Mouse (Mus musculus) monocyte, adult 5-6 weeks (primary cell): ENCODE measurements at regions not wholly inside any gene's neighbourhood (a gene's known extent, or its start where the extent isn't known, plus 50 kb on each side); places are given as distances from the start of the nearest gene placed in this dataset.

Source experiments
- ATAC-seq: fragments of 153-309, 156-312 bp; replicated peaks from 2 replicates; pipeline ENCODE4 v1.8.0; 2017; ENCODE audit warnings: mild to moderate bottlenecking; ENCODE audit not compliant: low TSS enrichment, insufficient number of reproducible peaks, severe bottlenecking, poor library complexity, low FRiP score

DNA sequence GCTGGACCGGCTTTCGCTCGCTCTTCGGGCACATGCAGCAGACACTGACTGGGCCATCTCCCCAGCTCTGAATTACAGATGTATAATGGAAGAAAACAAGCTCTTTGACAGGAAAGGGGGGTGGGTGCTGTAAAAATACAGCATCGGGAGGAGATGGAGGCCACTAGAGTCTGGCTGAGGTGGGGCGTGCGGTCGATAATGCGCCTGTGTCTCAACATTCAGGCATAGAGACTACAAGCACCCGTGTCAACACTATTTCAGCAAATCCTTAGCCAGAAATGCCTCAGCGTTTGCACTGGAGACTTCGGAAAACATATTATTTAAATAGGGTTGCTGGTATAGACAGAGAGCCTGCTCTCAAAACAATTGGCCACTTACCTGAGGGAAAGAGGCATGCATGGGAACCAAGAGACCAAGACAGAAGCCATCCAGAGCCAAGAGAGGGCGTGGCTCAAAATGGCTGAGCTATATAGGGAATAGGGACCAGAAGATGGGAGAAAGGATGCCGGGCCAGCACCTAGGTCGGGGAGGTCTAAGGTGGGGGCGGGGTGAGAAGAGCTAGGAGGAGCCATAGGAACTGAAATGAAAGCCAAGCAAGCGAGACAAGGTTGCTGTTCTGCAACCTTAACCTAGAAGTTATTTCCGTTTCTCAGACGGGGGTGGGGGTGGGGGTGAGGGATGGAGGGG is 96.7 kb upstream of the Fam174b start:
- no peak for ATAC-seq

DNA sequence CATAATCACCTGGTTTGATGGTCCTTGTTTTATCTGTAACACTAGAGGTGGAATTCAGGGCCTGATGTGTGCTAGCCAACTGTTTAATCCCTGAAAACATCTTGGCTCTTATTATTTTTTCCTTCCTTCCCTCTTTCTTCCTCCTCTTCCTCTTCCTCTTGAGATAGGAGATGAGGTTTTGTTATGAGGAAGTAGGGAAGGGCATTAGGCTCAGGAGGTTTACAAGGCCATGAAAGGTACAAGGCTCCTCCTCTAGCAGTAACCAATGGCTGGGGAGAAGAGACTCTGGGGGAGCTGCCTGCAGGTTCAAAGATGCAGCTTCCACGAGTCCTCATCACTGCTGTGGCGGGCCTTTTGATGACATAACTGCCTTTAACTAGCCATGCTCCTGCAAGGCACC is 98.6 kb upstream of the Chd2 start:
- no peak for ATAC-seq

DNA sequence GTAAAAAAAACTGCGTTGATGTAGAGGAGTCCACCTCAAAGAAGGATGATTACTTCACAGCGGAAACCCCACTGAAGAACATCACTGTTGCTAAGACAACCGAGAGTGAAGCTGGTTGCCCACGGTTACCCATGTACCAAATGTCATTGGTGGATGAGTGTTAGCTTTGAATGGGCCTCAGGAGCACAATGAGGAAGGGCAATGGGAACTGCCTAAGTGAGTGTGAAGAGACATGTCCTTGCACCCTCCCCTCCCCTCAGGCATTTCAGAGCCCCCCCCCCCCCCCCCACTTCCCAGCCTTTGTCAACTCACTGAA is 96.1 kb upstream of the Chd2 start:
- no peak for ATAC-seq

DNA sequence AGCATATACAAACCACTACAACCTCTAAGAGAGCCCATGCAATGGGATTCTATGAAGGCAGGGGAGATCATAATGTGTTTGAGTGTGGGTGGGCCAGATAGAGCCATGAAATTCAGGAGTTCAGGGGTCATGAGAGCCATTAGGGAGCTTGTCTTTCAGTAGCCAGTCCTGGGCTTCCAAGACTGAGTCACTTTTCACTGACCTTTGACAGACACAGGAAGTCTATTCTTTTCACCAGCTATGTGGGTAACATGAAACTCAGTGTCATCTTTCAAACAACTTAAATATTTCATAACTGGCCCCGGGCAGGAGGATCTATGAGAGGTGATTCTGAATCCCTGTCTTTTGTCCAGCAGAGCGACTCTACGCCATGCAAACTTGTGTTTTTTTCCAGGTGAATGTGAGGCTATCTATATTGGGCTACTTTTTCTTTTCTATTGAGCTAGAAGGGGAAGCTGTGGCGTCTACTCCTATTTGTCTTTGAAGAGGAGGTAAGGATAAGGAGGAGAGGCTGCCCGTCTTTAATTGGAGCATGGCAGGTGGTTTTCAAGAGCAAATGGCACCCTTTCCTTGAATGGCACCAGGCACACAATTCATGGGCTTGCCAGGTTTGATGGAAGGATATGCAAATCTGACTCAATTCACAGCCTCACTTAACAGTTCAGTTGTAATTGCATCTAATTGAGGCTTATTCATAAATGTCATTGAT is 95.6 kb upstream of the Chd2 start:
- ATAC-seq: no peak

DNA sequence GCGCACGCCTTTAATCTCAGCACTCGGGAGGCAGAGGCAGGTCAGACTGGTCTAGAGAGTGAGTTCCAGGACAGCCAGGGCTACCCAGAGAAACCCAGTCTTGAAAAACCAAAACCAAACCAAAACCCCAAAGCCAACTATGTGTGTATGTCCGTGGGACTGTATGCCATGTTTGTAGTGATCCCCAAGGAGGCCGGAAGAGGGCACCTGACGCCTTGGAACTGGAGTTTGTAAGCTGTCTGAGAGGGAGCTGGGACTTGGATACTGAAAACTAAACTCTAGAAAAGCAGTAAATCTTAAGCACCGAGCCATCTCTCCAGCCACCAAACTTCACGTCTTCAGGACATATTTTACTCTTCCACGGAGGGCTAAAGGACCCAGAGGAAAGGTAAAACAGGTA is 93.8 kb upstream of the Chd2 start:
- ATAC-seq: no peak

DNA sequence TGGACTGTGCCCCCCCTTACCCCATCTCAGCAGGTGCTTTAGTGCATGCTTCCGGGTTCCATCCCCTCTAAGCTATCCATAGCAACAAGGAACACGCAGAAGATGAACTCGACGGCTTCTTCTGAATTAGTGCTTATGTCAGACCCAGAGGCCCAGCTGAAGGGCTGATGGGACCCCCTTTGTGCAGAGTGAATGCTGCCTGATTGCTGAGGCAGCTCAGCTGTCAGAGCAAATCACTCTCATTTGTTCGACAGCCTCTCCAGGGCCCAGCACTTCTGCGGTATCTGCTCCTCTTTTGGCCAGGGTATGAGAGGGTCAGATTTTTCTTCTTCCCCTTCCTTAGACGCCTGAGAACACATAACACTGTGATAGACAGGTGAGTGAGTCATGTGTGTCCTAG is 89.2 kb upstream of the Chd2 start:
- no peak for ATAC-seq

DNA sequence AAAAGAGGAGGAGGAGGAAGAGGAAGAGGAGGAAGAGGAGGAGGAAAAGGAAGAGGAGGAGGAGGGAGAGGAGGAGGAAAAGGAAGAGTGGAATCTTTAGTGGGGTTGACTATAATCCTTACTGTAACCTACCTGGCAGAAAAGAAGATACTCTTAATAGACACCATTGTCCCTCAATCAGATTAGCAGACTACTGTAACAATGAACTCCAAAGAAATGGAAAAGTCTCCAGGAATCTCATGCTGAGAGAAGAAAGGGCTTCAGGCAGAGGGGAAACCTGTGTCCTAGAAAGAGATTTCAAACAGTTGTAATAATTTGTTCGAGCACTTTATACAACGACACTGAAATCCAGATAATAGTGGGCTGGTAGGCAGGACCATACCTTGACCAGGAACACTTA is 87.6 kb upstream of the Chd2 start:
- ATAC-seq: no peak

DNA sequence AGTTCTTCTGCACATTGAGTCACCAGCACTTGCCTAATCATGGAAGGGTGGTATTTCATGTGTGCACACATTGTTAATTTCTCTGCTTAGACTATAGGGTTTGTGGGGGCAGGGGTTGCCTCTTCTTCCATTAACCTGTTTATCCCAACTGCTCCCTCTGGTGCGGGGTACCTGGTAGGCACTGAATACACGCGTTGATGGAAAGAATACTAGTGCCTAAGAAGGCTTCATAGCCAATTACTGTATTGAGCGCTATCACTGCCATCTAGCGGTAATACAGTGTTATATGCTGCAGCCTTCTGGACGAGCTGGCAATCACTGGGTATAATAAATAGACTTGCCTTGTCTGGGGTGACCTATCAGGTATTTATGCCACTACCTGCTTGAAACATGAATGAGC is 86.4 kb upstream of the Chd2 start:
- ATAC-seq: peak; percentile 94

DNA sequence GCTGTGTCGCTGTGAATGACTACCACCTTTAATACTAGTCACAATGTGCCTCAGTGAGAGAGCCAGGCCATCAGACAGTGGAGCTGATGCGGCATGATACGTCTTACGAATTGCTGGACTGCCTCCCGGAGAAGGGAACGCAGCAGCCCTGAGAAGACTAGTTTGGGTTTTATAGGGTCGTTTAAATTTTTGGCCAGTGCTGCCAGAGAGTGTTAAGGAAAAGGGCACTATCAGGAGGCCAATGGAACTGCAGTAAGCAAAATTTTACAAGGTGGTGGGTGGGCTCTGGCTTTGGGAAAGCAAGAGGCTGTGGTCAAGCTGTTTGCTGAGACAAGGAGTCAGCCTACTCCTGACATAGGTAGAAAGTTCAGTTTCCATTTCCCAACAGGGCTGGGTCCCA is 84.7 kb upstream of the Chd2 start:
- ATAC-seq: no peak

DNA sequence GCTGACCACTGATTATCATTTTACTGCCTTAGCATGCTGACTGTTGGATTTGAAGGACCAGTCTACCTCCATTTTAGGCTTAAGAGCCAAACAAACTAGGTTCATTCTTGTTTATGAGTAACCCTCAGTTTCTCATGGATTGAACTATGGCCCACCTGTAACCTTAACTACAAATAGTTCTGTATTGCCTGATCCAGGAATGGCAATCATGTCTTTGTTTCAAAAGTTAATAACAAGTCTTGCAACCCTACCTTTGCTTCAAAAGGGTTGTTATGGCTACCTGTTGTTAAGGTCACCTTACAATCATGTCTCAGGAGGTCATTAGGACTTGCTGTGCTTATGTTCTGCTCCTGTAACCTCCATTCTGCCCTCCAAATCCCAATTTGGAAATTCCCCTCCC is 84.0 kb upstream of the Chd2 start:
- ATAC-seq: no peak

DNA sequence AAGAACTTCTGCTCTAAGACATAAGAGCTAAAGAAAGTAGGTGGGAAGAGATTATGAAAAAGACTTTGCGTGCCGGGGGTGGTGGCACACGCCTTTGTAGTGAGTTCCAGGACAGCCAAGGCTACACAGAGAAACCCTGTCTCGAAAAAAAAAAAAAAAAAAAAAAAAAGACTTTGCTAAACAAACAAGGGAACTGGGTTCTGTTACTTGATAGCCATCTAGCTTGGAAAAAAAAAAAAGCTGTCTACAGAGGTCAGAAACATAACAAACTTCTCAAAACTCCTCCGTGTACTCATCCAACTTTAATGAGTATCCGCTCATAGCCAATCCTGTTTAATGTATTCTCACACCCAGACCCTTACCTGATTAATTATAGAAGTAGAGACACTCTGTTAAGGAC is 83.4 kb upstream of the Chd2 start:
- ATAC-seq: no peak

DNA sequence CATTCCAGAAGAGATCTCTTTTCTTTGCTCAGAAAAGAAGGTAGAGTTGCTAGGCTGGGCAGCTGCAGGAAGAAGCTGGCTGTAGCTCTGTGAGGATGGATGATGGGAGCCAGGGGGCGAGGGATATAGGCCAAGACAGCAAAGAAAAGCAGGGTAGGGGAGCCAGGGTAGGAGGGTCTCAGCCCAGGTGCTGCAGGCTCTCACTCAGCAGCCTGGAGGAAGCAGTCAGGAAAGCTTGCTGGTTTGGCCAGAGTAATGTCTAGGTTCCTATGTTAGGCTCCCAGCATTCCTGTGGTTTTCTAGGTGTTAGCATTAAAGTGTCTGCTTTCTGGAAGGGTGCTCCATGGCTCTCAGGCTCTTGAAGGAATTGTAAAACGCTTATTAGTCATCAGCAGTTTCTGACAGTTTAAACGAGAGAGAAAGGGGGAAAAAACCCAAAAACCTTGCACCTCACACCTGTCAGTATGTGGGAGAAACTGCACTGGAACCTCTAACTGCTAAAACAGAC is 82.5 kb upstream of the Chd2 start:
- no peak for ATAC-seq

DNA sequence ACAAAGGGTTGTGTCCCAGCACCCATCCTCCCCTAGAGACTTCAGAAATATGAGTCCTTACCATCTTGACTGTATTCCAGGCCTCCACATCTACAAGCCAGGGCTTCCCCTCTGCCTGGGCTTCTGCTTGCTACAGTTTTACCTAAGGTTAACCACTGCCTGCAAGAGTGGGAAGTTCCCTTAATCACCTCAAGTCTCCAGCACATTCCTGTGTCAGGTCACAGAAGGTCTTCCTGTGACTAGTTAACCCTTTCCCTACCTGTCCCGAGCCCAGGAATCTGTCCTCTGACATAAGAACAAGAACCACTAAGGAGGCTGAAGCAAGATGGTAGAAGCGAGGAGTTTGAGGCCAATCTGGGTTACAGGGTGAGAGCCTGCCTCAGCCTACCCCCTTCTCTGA is 80.8 kb upstream of the Chd2 start:
- no peak for ATAC-seq

DNA sequence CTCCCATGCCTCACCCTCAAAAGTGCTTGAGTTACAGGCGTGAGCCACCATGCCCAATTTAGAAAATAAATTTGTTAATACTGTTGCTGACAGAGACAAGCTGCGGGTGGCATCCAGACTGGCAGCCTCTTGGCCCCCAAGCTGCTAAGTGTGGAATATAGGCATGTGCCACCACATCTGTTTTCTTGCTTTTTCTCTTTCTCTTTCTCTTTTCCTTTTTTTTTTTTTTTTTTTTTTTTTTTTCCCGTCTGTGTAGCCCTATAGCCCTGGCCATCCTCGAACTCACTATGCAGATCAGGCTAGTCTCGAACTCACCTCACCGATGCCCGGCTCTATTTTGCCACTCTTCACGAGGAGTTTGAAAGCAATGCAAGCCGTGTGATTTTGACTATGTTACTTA is 78.7 kb upstream of the Chd2 start:
- ATAC-seq: no peak

DNA sequence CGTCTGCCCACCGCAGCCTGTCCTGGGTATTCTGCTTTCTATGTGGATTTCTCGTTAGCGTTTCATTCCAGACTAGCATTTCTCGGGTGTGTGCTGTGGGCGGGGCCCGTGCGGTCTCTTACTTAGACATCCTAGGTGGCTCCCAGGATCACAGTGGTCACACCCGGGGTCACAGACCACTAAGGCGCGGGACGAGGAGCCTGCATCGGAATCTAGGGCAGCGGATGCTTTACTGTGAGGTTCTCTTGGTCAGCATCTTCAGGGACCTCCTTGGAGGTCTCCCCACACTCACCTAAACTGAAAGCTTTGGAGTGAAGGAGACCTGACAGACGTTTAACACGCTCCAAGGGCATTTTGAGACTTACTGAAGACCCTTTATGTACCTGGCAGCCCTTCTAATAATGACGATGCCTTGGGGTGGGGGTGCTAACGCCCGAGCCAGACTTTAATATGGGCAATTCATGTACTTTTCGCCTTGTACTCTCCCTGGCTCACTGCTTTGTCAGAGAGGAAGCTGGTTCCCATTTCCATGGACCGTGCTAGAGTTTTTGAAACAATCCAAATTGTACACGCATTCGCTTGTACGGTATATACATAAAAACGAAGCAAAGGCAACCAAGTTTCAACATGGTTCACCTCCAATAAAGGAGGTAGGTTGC is 77.3 kb upstream of the Chd2 start:
- peak; percentile 14 for ATAC-seq

DNA sequence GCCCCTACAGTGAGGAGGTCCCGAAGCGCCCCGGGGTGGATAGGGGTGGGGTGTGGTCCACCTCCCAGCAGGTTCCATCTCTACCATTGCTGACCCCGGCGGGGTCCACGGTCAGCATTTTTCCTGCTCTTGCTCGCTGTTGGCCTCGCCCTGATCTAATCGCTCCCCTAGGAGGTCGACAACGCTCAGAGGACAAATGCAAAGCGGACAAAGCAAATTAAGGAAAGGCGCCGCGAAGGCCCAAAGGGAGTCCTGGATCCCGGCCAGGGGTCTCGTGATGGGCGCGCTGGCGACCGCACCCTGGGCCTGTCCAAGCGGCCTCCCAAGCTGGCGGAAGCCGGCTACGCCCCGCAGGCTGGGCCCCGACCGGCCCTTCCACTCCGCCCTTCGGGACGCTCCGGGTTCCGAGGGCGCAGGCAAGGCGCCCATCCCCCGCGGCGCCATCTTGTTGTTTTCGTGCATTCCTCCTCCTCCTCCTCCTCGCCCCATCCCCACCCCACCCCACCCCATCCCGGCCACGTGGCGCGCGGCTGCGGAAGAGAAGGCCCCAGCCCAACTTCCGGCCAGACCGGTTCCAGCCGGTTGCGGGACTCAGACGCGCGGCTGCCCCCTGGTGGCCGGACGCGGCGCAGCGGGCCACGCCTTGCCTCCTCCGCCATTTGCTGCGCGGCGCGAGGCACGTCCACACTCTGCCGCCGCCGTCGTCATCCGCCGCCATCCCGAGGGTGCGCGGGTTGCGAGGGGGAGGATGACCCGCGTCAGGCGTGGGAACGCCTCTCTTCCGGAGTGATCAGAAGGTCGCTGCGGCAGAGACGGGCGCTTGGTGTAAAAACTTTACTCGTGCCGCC is 76.5 kb upstream of the Chd2 start:
- ATAC-seq: peak; percentile 82

DNA sequence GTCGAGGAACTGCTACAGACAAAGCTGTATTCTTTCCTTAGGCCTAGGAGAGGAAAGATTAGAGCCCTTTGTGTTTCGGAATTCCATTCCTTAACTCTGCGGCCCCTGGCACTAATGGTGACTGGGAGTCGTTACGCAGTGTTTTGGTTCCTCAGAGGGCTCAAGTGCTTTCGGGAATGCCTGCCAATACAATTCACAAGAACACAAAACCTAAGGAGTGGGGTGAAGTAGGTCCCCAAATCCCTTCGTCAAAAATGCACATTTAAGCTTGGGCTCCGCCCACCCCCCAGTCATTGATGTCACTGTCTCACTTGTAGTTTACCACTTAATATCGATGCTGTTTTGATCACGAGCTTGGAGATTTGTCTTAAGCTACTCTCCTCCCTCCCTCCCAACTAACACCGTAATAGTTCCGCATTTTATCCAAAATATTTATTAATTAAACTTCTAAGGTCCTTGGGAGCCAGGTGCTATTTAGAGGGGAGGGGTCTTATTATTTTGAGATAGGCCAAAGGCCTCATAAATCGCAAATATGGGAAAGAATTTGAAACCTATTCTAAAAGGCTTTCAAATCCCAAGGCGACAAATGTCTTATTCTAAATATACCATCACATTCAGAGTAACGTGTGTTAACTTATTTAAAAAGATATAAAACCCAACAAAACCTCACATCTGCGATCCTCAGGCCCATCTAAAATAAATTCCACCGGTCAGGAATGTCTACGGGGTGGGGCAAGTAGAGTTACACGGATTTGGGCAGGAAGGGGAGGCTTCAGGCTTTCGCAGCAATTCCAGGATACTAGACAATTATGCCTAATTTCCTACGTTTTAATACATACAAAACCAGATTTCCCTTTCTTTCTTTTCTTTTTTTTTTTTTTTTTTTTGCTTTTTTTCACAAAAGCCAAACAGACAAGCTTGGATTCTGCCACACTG is 75.6 kb upstream of the Chd2 start:
- ATAC-seq: peak; percentile 29

DNA sequence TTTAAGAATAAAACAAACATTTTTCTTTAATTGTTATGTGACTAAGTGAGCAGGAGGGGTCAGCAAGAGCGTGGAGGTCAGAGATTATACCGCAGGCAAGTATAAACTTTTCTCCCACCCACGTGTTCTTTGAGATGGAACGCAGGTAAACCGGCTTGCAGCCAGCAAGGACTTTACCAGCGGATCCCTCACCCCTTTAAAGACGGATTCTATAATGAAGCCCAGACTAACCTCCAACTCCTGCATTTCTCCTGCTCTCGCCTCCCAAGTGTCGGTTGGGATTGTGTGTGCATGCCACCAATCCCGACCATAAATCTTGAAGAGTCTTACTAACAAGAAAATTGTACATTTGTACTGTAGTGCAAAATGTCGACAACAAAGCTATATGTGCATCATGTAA is 74.4 kb upstream of the Chd2 start:
- no peak for ATAC-seq
